Mouse (Mus musculus): ENCODE data around the gene Fgf2. TPM values are rescaled to one million over a fixed set of nuclear protein-coding genes. Genes with fewer than 3 reads are reported as not detected.

Fgf2 gene
- total and polyA plus RNA-seq, 3 experiments: 3.6 to 14.2 (median 9.0) TPM

- Histone ChIP-seq H3K4me3 (peak within 1 kb of the TSS; percentile 96), H3K9ac (ENCODE audit: low read depth, low read length) (peak within 1 kb of the TSS; percentile 70), H3K4me1 (ENCODE audit: control insufficient read depth, insufficient read depth, low read length) (no peaks in the 10 kb centered on the region; the same call in 1 of the 2 replicates), H3K36me3 (ENCODE audit: control insufficient read depth, insufficient read depth, low read length) (no peaks in the 10 kb centered on the region), H3K27ac (peak within 1 kb of the TSS; percentile 94), H3K27me3 (ENCODE audit: control insufficient read depth, insufficient read depth, low read length) (no peaks in the 10 kb centered on the region), H3K79me2 (replicated peaks; ENCODE audit: control insufficient read depth, insufficient read depth, low read length) (no peaks in the 10 kb centered on the region; the same call in 1 of the 2 replicates)
- WGBS: under 1% methylated on average over 50 of the region's 50 CpGs
- DNase-seq: peak; percentile 92 to 94
- intact Hi-C loops (cut with DNase I): no loop called here
- peak; percentile 33; the same call in 1 of the 2 replicates for TF ChIP-seq POLR2A (IDR thresholded peaks at IDR 0.05; ENCODE audit: insufficient read depth, low read depth, low read length)
- no peak for TF ChIP-seq CTCF (IDR thresholded peaks at IDR 0.05)
These were observed 71.9 kb downstream of the Fgf2 start, which contains the start of gene Nudt6 for GRCm38 (mm10) chr3:37420072-37420471. Nudt6 (minus strand) TSS chr3:37420211.

- peak overlapping the region; percentile 67 for H3K9ac ChIP-seq (ENCODE audit: low read depth, low read length)
- H3K79me2 ChIP-seq (replicated peaks; ENCODE audit: control insufficient read depth, insufficient read depth, low read length): no peaks in the 10 kb centered on the region; the same call in 1 of the 2 replicates
- DNase-seq: no peak
- under 1% methylated on average over 24 of the region's 24 CpGs for WGBS
- intact Hi-C loops (cut with DNase I): no loop called here
- TF ChIP-seq CTCF (IDR thresholded peaks at IDR 0.05): no peak
- TF ChIP-seq EP300 (IDR thresholded peaks at IDR 0.05; ENCODE audit: insufficient read depth, low read depth, low read length): no peak
- TF ChIP-seq POLR2A (IDR thresholded peaks at IDR 0.05; ENCODE audit: insufficient read depth, low read depth, low read length): no peak
- H3K4me1 ChIP-seq (ENCODE audit: control insufficient read depth, insufficient read depth, low read length): no peaks in the 10 kb centered on the region; the same call in 1 of the 2 replicates
- peak overlapping the region; percentile 81 for H3K27ac ChIP-seq
- H3K27me3 ChIP-seq (ENCODE audit: control insufficient read depth, insufficient read depth, low read length): no peaks in the 10 kb centered on the region
- no peaks in the 10 kb centered on the region for H3K36me3 ChIP-seq (ENCODE audit: control insufficient read depth, insufficient read depth, low read length)
- H3K4me3 ChIP-seq: peak overlapping the region; percentile 96
These were observed 72.5 kb downstream of the Fgf2 start for GRCm38 (mm10) chr3:37420641-37421040.

GRCm38 (mm10) chr3:37421179-37421578, 73.0 kb downstream of the Fgf2 start:
- no peaks in the 10 kb centered on the region for H3K36me3 ChIP-seq (ENCODE audit: control insufficient read depth, insufficient read depth, low read length)
- H3K9ac ChIP-seq (ENCODE audit: low read depth, low read length): no peak overlapping the region
- peak overlapping the region; percentile 81; the same call in 1 of the 2 replicates for H3K27ac ChIP-seq
- no peak for DNase-seq
- H3K4me1 ChIP-seq (ENCODE audit: control insufficient read depth, insufficient read depth, low read length): no peaks in the 10 kb centered on the region; the same call in 1 of the 2 replicates
- no peaks in the 10 kb centered on the region for H3K27me3 ChIP-seq (ENCODE audit: control insufficient read depth, insufficient read depth, low read length)
- no peaks in the 10 kb centered on the region; the same call in 1 of the 2 replicates for H3K79me2 ChIP-seq (replicated peaks; ENCODE audit: control insufficient read depth, insufficient read depth, low read length)
- TF ChIP-seq EP300 (IDR thresholded peaks at IDR 0.05; ENCODE audit: insufficient read depth, low read depth, low read length) (no peak), CTCF (IDR thresholded peaks at IDR 0.05) (no peak), POLR2A (IDR thresholded peaks at IDR 0.05; ENCODE audit: insufficient read depth, low read depth, low read length) (no peak)
- peak overlapping the region; percentile 96 for H3K4me3 ChIP-seq
- WGBS: 16% methylated on average over 3 of the region's 3 CpGs
- intact Hi-C loops (cut with DNase I): no loop called here

- Histone ChIP-seq H3K4me3 (no peak overlapping the region), H3K27me3 (ENCODE audit: control insufficient read depth, insufficient read depth, low read length) (no peaks in the 10 kb centered on the region), H3K79me2 (replicated peaks; ENCODE audit: control insufficient read depth, insufficient read depth, low read length) (no peaks in the 10 kb centered on the region; the same call in 1 of the 2 replicates), H3K36me3 (ENCODE audit: control insufficient read depth, insufficient read depth, low read length) (no peaks in the 10 kb centered on the region; the same call in 1 of the 2 replicates), H3K27ac (no peak overlapping the region), H3K9ac (ENCODE audit: low read depth, low read length) (no peak overlapping the region), H3K4me1 (ENCODE audit: control insufficient read depth, insufficient read depth, low read length) (no peaks in the 10 kb centered on the region)
- no peak for DNase-seq
- WGBS: 92% methylated on average over 3 of the region's 3 CpGs
- intact Hi-C loops (cut with DNase I): no loop called here
- TF ChIP-seq EP300 (IDR thresholded peaks at IDR 0.05; ENCODE audit: insufficient read depth, low read depth, low read length) (no peak), POLR2A (IDR thresholded peaks at IDR 0.05; ENCODE audit: insufficient read depth, low read depth, low read length) (no peak), CTCF (IDR thresholded peaks at IDR 0.05) (no peak)
These were observed 77.9 kb downstream of the Fgf2 start for GRCm38 (mm10) chr3:37426069-37426468.

- intact Hi-C loops (cut with DNase I): no loop called here
- Histone ChIP-seq H3K36me3 (ENCODE audit: control insufficient read depth, insufficient read depth, low read length) (no peaks in the 10 kb centered on the region; the same call in none of the 2 replicates), H3K79me2 (replicated peaks; ENCODE audit: control insufficient read depth, insufficient read depth, low read length) (no peaks in the 10 kb centered on the region), H3K27ac (no peak overlapping the region), H3K27me3 (ENCODE audit: control insufficient read depth, insufficient read depth, low read length) (no peaks in the 10 kb centered on the region), H3K9ac (ENCODE audit: low read depth, low read length) (no peak overlapping the region), H3K4me3 (no peak overlapping the region), H3K4me1 (ENCODE audit: control insufficient read depth, insufficient read depth, low read length) (no peaks in the 10 kb centered on the region)
- TF ChIP-seq EP300 (IDR thresholded peaks at IDR 0.05; ENCODE audit: insufficient read depth, low read depth, low read length) (no peak), CTCF (IDR thresholded peaks at IDR 0.05) (no peak), POLR2A (IDR thresholded peaks at IDR 0.05; ENCODE audit: insufficient read depth, low read depth, low read length) (no peak)
- no peak for DNase-seq
These were observed 82.2 kb downstream of the Fgf2 start for GRCm38 (mm10) chr3:37430359-37430758.

- Histone ChIP-seq H3K9ac (ENCODE audit: low read depth, low read length) (no peak overlapping the region), H3K27ac (no peak overlapping the region), H3K4me3 (no peak overlapping the region), H3K79me2 (replicated peaks; ENCODE audit: control insufficient read depth, insufficient read depth, low read length) (no peaks in the 10 kb centered on the region), H3K4me1 (ENCODE audit: control insufficient read depth, insufficient read depth, low read length) (no peaks in the 10 kb centered on the region), H3K36me3 (ENCODE audit: control insufficient read depth, insufficient read depth, low read length) (no peaks in the 10 kb centered on the region; the same call in 1 of the 2 replicates), H3K27me3 (ENCODE audit: control insufficient read depth, insufficient read depth, low read length) (no peaks in the 10 kb centered on the region)
- intact Hi-C loops (cut with DNase I): no loop called here
- WGBS: 57% methylated on average over 1 of the region's 1 CpGs
- DNase-seq: peak in 1 of 2 experiments; percentile 27
- TF ChIP-seq EP300 (IDR thresholded peaks at IDR 0.05; ENCODE audit: insufficient read depth, low read depth, low read length) (no peak), POLR2A (IDR thresholded peaks at IDR 0.05; ENCODE audit: insufficient read depth, low read depth, low read length) (no peak), CTCF (IDR thresholded peaks at IDR 0.05) (no peak)
These were observed 91.6 kb downstream of the Fgf2 start for GRCm38 (mm10) chr3:37439770-37440169.
